Mouse (Mus musculus): ENCODE results near the gene Kbtbd4. TPM values are rescaled to one million over a fixed set of nuclear protein-coding genes. Genes with fewer than 3 reads are reported as not detected.

Kbtbd4 gene
- polyA plus RNA-seq, 2 experiments = 8.8 to 13.4 TPM

DNA sequence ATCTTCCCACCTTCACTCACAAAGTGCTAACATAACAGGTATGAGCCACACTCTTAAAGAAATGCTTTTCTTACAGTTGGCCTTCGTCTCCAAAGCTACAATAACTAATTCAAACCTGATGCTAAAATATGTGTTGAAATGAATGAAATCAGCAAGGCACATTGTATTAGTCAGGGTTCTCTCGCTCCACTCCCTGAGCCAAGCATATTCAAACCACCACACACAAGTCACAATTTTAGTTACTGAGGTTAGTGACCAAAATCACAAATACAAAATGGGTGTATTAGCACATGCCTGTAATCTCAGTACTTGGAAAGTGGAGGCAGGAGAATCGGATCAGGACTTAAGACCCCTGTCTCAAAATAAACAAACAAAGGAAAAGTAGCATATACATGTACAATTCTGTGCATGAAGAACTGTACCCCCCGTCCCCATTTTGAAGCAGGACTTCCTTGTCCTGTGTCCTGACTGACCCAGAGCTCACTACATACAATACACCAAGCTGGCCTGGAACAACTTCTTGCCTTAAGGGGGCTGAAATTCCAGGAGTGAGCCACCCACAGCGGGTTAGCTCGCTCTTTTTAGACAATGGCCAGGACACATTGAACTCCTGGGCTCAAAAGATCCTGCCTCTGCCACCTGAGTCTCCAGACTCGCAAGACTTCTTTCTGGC is 12.2 kb downstream of the Kbtbd4 start:
- 18% methylated on average over 7 of the region's 7 CpGs for WGBS (ENCODE audit: insufficient replicate concordance)
- ATAC-seq (ENCODE audit: insufficient read depth) (no peak), DNase-seq (ENCODE audit: low read depth in 3 of 3, low spot score in 3 of 3) (no peak)
- H3K36me3 ChIP-seq (replicated peaks; ENCODE audit: control insufficient read depth, insufficient read depth, low read depth) = peaks cover 12% of the 10 kb centered on the region
- no peak for TF ChIP-seq EP300 (IDR thresholded peaks at IDR 0.05; ENCODE audit: low read depth)
- no peak for TF ChIP-seq CTCF (IDR thresholded peaks at IDR 0.05; ENCODE audit: low read depth)
- peaks cover 2 to 19% of the 10 kb centered on the region in 2 experiments; a peak in 3 of 4 replicates for H3K4me1 ChIP-seq (replicated peaks; ENCODE audit: control insufficient read depth in 2 of 2, insufficient read depth in 2 of 2, low read length in 1 of 2)
- H3K4me3 ChIP-seq (ENCODE audit: insufficient read depth in 1 of 2, low read depth in 2 of 2, low read length in 2 of 2) = peak overlapping the region; percentile 75 to 85
- H3K27ac ChIP-seq = peak overlapping the region; percentile 23
- H3K4me2 ChIP-seq (ENCODE audit: low read depth) = peak overlapping the region; percentile 91
- no peaks in the 10 kb centered on the region for H3K9me3 ChIP-seq (ENCODE audit: control insufficient read depth, low read length)
- no peaks in the 10 kb centered on the region for H3K27me3 ChIP-seq (ENCODE audit: control insufficient read depth, insufficient read depth, low read length)
- peak overlapping the region; percentile 89 for H3K9ac ChIP-seq (replicated peaks)

DNA sequence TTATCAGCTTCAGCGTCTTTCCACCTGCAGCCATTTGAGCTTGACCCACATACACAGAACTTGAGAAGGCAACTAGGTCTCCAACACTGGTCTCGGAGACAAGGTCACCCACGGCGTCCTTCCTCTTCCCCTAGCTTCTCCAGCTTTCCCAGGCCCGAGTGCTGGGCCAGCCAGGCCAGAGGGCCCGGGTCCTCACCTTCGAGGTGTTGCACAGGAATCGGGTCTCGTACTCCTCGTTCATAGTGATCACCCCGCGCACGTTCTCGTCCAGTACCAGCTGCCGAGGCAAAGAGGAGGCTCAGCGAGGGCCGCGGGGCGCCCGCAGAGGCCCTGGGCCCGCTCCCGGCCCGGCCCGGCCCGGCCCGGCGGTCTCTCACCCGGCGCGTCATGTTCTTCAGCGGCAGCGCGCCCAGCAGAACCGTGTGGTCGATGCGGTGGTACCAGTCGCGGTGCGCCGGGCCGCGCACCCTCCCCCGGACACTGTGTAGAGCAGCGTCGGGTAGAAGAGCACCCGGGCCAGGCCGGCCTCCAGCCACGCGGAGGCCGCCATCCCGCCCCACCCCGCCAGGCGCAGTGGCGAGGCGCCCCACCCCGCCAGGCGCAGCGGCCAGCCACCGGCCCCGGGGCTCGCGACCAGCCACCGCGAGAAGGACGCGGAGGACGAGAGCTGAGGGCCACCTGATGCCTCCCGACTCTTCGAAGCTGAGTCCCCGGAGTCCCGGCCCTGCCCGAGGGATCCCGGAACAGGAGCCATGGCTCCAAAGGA is 12.9 kb downstream of the Kbtbd4 start:
- under 1% methylated on average over 73 of the region's 73 CpGs for WGBS (ENCODE audit: insufficient replicate concordance)

DNA sequence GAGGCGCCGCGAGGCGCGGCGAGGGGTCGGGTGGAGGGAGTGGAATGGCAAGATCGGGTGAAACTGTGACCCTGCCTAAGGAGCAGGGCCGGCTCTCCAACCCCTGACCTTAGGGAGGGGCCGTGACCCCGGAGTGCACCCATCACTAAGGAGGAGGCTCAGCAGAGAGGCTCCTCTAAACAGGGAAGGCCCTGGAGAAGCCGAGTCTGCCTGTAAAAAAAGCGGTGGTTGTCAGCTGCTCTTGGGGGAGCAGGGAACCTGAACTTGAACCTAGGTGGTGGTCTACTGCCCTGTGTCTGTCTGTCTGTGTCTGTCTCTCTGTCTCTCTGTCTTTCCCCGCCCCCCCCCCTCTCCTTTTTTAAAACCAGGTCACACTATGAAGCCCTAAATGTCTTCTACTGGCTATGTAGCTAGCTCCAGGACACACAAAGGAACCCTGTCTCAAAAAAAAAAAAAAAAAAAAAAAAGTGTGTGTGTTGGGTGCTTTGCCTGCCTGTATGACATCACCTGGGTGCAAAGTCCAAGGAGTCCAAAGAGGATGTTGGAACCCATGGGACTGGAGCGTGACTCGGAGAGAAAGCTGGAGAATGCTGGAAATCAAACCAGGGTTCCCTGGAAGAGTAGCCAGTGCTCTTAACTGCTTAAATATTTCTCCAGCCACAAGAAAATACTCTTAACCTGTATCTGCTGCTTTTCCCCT is 13.6 kb downstream of the Kbtbd4 start:
- DNase-seq (ENCODE audit: low read depth in 3 of 3, low spot score in 3 of 3) (no peak), ATAC-seq (ENCODE audit: insufficient read depth) (peak; percentile 74)
- H3K27me3 ChIP-seq (ENCODE audit: control insufficient read depth, insufficient read depth, low read length) = no peaks in the 10 kb centered on the region
- TF ChIP-seq CTCF (IDR thresholded peaks at IDR 0.05; ENCODE audit: low read depth) = no peak
- TF ChIP-seq EP300 (IDR thresholded peaks at IDR 0.05; ENCODE audit: low read depth) = no peak
- no peaks in the 10 kb centered on the region for H3K9me3 ChIP-seq (ENCODE audit: control insufficient read depth, low read length)
- peaks cover 2 to 19% of the 10 kb centered on the region in 2 experiments; a peak in 3 of 4 replicates for H3K4me1 ChIP-seq (replicated peaks; ENCODE audit: control insufficient read depth in 2 of 2, insufficient read depth in 2 of 2, low read length in 1 of 2)
- peak overlapping the region; percentile 89 for H3K9ac ChIP-seq (replicated peaks)
- peak overlapping the region; percentile 25 for H3K27ac ChIP-seq
- peak overlapping the region; percentile 75 to 85 for H3K4me3 ChIP-seq (ENCODE audit: insufficient read depth in 1 of 2, low read depth in 2 of 2, low read length in 2 of 2)
- peaks cover 4% of the 10 kb centered on the region for H3K36me3 ChIP-seq (replicated peaks; ENCODE audit: control insufficient read depth, insufficient read depth, low read depth)
- WGBS (ENCODE audit: insufficient replicate concordance) = 11% methylated on average over 16 of the region's 16 CpGs
- H3K4me2 ChIP-seq (ENCODE audit: low read depth) = peak overlapping the region; percentile 91

More for the DNA sequence above, 12.9 kb downstream of the Kbtbd4 start:
- Histone ChIP-seq H3K27ac (peak overlapping the region; percentile 23), H3K9ac (replicated peaks) (peak overlapping the region; percentile 89), H3K4me1 (replicated peaks; ENCODE audit: control insufficient read depth in 2 of 2, insufficient read depth in 2 of 2, low read length in 1 of 2) (peaks cover 2 to 19% of the 10 kb centered on the region in 2 experiments; a peak in 3 of 4 replicates), H3K4me2 (ENCODE audit: low read depth) (peak overlapping the region; percentile 91), H3K4me3 (ENCODE audit: insufficient read depth in 1 of 2, low read depth in 2 of 2, low read length in 2 of 2) (peak overlapping the region; percentile 75 to 85), H3K9me3 (ENCODE audit: control insufficient read depth, low read length) (no peaks in the 10 kb centered on the region), H3K36me3 (replicated peaks; ENCODE audit: control insufficient read depth, insufficient read depth, low read depth) (peaks cover 7% of the 10 kb centered on the region), H3K27me3 (ENCODE audit: control insufficient read depth, insufficient read depth, low read length) (no peaks in the 10 kb centered on the region)
- DNase-seq (ENCODE audit: low read depth in 3 of 3, low spot score in 3 of 3) (peak in 1 of 3 experiments; percentile 47), ATAC-seq (ENCODE audit: insufficient read depth) (peak; percentile 89)
- TF ChIP-seq CTCF (IDR thresholded peaks at IDR 0.05; ENCODE audit: low read depth) (no peak), EP300 (IDR thresholded peaks at IDR 0.05; ENCODE audit: low read depth) (no peak)

DNA sequence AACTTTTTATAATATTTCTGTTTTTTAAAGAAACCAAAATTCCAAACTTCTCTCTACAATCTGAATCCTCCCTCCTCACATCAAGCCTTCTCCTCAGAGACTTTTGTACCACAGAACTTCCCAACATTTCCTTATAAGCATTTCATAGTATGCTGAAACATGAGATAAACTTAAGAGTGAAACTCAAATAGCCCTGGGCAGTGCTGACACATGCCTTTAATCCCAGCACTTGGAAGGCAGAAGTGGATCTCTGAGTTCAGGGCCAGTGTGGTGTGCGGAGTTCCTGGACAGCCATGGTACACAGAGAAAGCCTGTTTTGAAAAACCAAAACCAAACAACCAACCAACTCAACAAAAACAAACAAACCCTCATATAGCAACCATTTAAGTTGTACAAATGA is 16.6 kb downstream of the Kbtbd4 start:
- peaks cover 2 to 12% of the 10 kb centered on the region in 2 experiments; a peak in 3 of 4 replicates for H3K4me1 ChIP-seq (replicated peaks; ENCODE audit: control insufficient read depth in 2 of 2, insufficient read depth in 2 of 2, low read length in 1 of 2)
- H3K27ac ChIP-seq = no peak overlapping the region
- no peaks in the 10 kb centered on the region for H3K27me3 ChIP-seq (ENCODE audit: control insufficient read depth, insufficient read depth, low read length)
- H3K36me3 ChIP-seq (replicated peaks; ENCODE audit: control insufficient read depth, insufficient read depth, low read depth) = no peaks in the 10 kb centered on the region
- no peak for DNase-seq (ENCODE audit: low read depth in 3 of 3, low spot score in 3 of 3)
- TF ChIP-seq CTCF (IDR thresholded peaks at IDR 0.05; ENCODE audit: low read depth) = no peak
- TF ChIP-seq EP300 (IDR thresholded peaks at IDR 0.05; ENCODE audit: low read depth) = no peak
- no peak overlapping the region for H3K9ac ChIP-seq (replicated peaks)
- no peaks in the 10 kb centered on the region for H3K9me3 ChIP-seq (ENCODE audit: control insufficient read depth, low read length)
- 77% methylated on average over 1 of the region's 1 CpGs for WGBS (ENCODE audit: insufficient replicate concordance)
- ATAC-seq (ENCODE audit: insufficient read depth) = no peak
- no peak overlapping the region for H3K4me3 ChIP-seq (ENCODE audit: insufficient read depth in 1 of 2, low read depth in 2 of 2, low read length in 2 of 2)
- H3K4me2 ChIP-seq (ENCODE audit: low read depth) = no peak overlapping the region
